Mouse (Mus musculus) kidney, embryonic 14.5 days (tissue): ENCODE results near the gene Exosc1. TPM values are rescaled to one million over a fixed set of nuclear protein-coding genes. Genes with fewer than 3 reads are reported as not detected.

ENCODE experiments used
- ATAC-seq: fragments of 200-750 bp; cut with Nextera tagmentation; 2 replicates; pipeline ENCODE4 v1.8.0; 2017; ENCODE audit warnings: moderate number of reproducible peaks, mild to moderate bottlenecking, moderate TSS enrichment, moderate library complexity; ENCODE audit not compliant: low FRiP score, low TSS enrichment
- H3K27ac ChIP-seq: fragments of 300-500 bp; sonication (generic); 2 replicates; pipeline ENCODE4 v1.5.1; 2014; ENCODE audit warnings: low read depth, mild to moderate bottlenecking, low read length, moderate library complexity, mixed read lengths
- H3K27me3 ChIP-seq: fragments of 300-500 bp; sonication (generic); 2 replicates; pipeline ENCODE4 v1.6.1; 2014; ENCODE audit warnings: mild to moderate bottlenecking, low read length; ENCODE audit not compliant: control insufficient read depth, insufficient read depth
- H3K36me3 ChIP-seq: fragments of 300-500 bp; sonication (generic); 2 replicates; pipeline ENCODE4 v1.6.1; 2014; ENCODE audit warnings: low read length, mixed read lengths; ENCODE audit not compliant: control insufficient read depth, insufficient read depth
- H3K4me1 ChIP-seq: fragments of 300-500 bp; sonication (generic); 2 replicates; pipeline ENCODE4 v1.6.1; 2014; ENCODE audit warnings: low read length, mixed read lengths; ENCODE audit not compliant: control insufficient read depth, insufficient read depth
- H3K4me2 ChIP-seq: fragments of 300-500 bp; sonication (generic); replicated peaks from 2 replicates; pipeline ENCODE4 v1.6.1; 2014; ENCODE audit warnings: low read depth, mild to moderate bottlenecking, low read length
- H3K4me3 ChIP-seq: fragments of 300-500 bp; sonication (generic); 2 replicates; pipeline ENCODE4 v1.5.1; 2014; ENCODE audit warnings: mild to moderate bottlenecking, low read length
- H3K9ac ChIP-seq: fragments of 300-500 bp; sonication (generic); 2 replicates; pipeline ENCODE4 v1.6.1; 2014; ENCODE audit warnings: low read depth, mild to moderate bottlenecking, low read length, moderate library complexity
- H3K9me3 ChIP-seq: fragments of 300-500 bp; sonication (generic); 2 replicates; pipeline ENCODE4 v1.6.1; 2016; ENCODE audit warnings: low read length; ENCODE audit not compliant: control insufficient read depth
- WGBS: fragments of 180-500 bp; shearing (Covaris S2); extraction: QIAGEN DNeasy Blood & Tissue Kit; methylation state at CpG from one replicate; pipeline ENCODE4 v1.1.7; 2014; 5-methylcytosine and 5-hydroxymethylcytosine counted together
- polyA plus RNA-seq: library from polyadenylated mRNA; unstranded; fragments of >200 nt; fragmentation: Nextera tagmentation; extraction: Ambion mirVana; gene quantifications from 2 replicates; pipeline ENCODE4 v1.2.1, GENCODE M21; 2014

Gene Exosc1
- polyA plus RNA-seq = 90.8 and 99.0 TPM in 2 replicates

GRCm38 (mm10) chr19:41933179-41934086 is at the start of gene Exosc1, which contains the start of gene Zdhhc16:
TSS of gene Exosc1 (minus strand) at chr19:41933423.
TSS of gene Zdhhc16 (plus strand) at chr19:41933480.
- Histone ChIP-seq H3K36me3 (peaks cover 21% of the 10 kb centered on the region), H3K4me2 (peak within 1 kb of the TSS; percentile 66), H3K4me3 (peak within 1 kb of the TSS; percentile 87), H3K9me3 (no peaks in the 10 kb centered on the region), H3K27me3 (no peaks in the 10 kb centered on the region), H3K27ac (peak within 1 kb of the TSS; percentile 49; the same call in 1 of the 2 replicates), H3K9ac (peak within 1 kb of the TSS; percentile 79), H3K4me1 (peaks cover 7% of the 10 kb centered on the region; the same call in 1 of the 2 replicates)
- peak; percentile 100 for ATAC-seq
- under 1% methylated on average over 47 of the region's 47 CpGs for WGBS

DNA sequence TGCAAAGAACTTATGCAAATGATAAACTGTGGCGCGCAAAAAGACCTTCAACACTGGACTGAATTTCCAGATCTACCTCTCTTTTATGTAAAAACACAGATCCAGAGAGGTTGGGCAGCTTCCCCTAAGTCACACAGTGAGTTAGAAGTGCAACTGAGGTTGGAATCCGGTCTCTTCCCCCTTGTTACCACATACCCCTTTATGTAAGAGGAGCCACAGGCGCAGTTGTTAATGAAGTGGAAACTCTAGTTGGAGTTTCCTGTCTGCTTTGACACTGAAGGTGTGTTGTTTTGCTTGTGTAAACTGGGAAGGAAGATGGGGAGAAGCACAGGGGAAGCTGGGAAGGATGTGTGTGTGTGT is 49.5 kb upstream of the Exosc1 start:
- peak overlapping the region; percentile 84; the same call in 1 of the 2 replicates for H3K27ac ChIP-seq
- no peaks in the 10 kb centered on the region for H3K36me3 ChIP-seq
- peak overlapping the region; percentile 92 for H3K9ac ChIP-seq
- H3K4me3 ChIP-seq = peak overlapping the region; percentile 77
- peak overlapping the region; percentile 88 for H3K4me2 ChIP-seq
- no peaks in the 10 kb centered on the region for H3K27me3 ChIP-seq
- no peak for ATAC-seq
- no peaks in the 10 kb centered on the region for H3K9me3 ChIP-seq
- 0 out of 2 replicates have a peak, but pooled peaks cover 3% of the 10 kb centered on the region for H3K4me1 ChIP-seq
- under 1% methylated on average over 4 of the region's 4 CpGs for WGBS

- no peaks in the 10 kb centered on the region for H3K36me3 ChIP-seq
- peak overlapping the region; percentile 92 for H3K9ac ChIP-seq
- 0 out of 2 replicates have a peak, but pooled peaks cover 3% of the 10 kb centered on the region for H3K4me1 ChIP-seq
- peak overlapping the region; percentile 88 for H3K4me2 ChIP-seq
- no peaks in the 10 kb centered on the region for H3K27me3 ChIP-seq
- H3K9me3 ChIP-seq = no peaks in the 10 kb centered on the region
- peak overlapping the region; percentile 77 for H3K4me3 ChIP-seq
- ATAC-seq = no peak
- H3K27ac ChIP-seq = peak overlapping the region; percentile 84
- 0% methylated on average over 74 of the region's 74 CpGs for WGBS
Measured at GRCm38 (mm10) chr19:41981931-41982790, 48.9 kb upstream of the Exosc1 start.

GRCm38 (mm10) chr19:41981595-41981927 is 48.3 kb upstream of the Exosc1 start, which contains the start of gene Ubtd1:
TSS of gene Ubtd1 (plus strand) at chr19:41981763.
- Histone ChIP-seq H3K9me3 (no peaks in the 10 kb centered on the region), H3K4me2 (peak within 1 kb of the TSS; percentile 88), H3K4me3 (peak within 1 kb of the TSS; percentile 77), H3K27me3 (no peaks in the 10 kb centered on the region), H3K9ac (peak within 1 kb of the TSS; percentile 92), H3K27ac (peak within 1 kb of the TSS; percentile 84), H3K36me3 (no peaks in the 10 kb centered on the region), H3K4me1 (0 out of 2 replicates have a peak, but pooled peaks cover 3% of the 10 kb centered on the region)
- WGBS = 0% methylated on average over 33 of the region's 33 CpGs
- ATAC-seq = no peak; the same call in 1 of the 2 replicates

- H3K4me1 ChIP-seq = 0 out of 2 replicates have a peak, but pooled peaks cover 3% of the 10 kb centered on the region
- peak within 1 kb of the TSS; percentile 88 for H3K4me2 ChIP-seq
- no peaks in the 10 kb centered on the region for H3K36me3 ChIP-seq
- ATAC-seq = peak; percentile 96
- under 1% methylated on average over 59 of the region's 68 CpGs for WGBS
- H3K4me3 ChIP-seq = peak within 1 kb of the TSS; percentile 77
- H3K9ac ChIP-seq = peak within 1 kb of the TSS; percentile 92
- H3K27ac ChIP-seq = peak within 1 kb of the TSS; percentile 84
- H3K27me3 ChIP-seq = no peaks in the 10 kb centered on the region
- no peaks in the 10 kb centered on the region for H3K9me3 ChIP-seq
Measured at GRCm38 (mm10) chr19:41980819-41981594, 47.8 kb upstream of the Exosc1 start, which contains the start of gene Mms19. TSS of gene Mms19 (minus strand) at chr19:41981157.

DNA sequence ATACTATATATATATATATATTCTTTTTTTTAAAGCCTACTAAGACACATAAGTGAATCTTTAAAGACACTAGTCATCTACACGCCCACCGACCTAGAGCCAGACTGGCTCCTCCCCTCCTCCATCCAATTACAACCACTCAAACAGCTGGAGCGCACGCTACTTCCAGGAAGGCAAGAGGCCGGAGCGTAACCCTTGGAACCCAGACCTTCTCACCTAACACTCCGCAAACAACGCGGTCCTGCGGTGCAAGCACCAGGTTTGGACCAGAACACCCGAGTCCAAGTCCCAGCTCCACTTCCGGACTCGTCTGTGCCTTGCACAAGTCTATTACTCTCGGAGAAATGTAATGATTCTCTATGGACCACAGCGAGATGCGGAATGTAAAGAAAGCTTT is 47.2 kb upstream of the Exosc1 start:
- WGBS = 0% methylated on average over 16 of the region's 16 CpGs
- H3K9me3 ChIP-seq = no peaks in the 10 kb centered on the region
- ATAC-seq = peak; percentile 14; the same call in 1 of the 2 replicates

GRCm38 (mm10) chr19:41973891-41974794 is 40.9 kb upstream of the Exosc1 start:
- no peak overlapping the region for H3K27ac ChIP-seq
- H3K9me3 ChIP-seq = no peaks in the 10 kb centered on the region
- WGBS = 55% methylated on average over 13 of the region's 13 CpGs
- H3K4me3 ChIP-seq = no peak overlapping the region
- no peak for ATAC-seq
- H3K4me1 ChIP-seq = no peaks in the 10 kb centered on the region
- no peaks in the 10 kb centered on the region for H3K27me3 ChIP-seq
- H3K9ac ChIP-seq = no peak overlapping the region
- no peak overlapping the region for H3K4me2 ChIP-seq
- peaks cover 9% of the 10 kb centered on the region; the same call in 1 of the 2 replicates for H3K36me3 ChIP-seq

More for the DNA sequence above, 47.2 kb upstream of the Exosc1 start:
- Histone ChIP-seq H3K4me1 (0 out of 2 replicates have a peak, but pooled peaks cover 3% of the 10 kb centered on the region), H3K27ac (peak overlapping the region; percentile 84), H3K4me3 (peak overlapping the region; percentile 77), H3K36me3 (no peaks in the 10 kb centered on the region), H3K4me2 (peak overlapping the region; percentile 71), H3K27me3 (no peaks in the 10 kb centered on the region), H3K9ac (peak overlapping the region; percentile 92)
